Mouse (Mus musculus) cortical plate, adult 2 months (tissue): ENCODE data around the gene Vwce. TPM values are rescaled to one million over a fixed set of nuclear protein-coding genes. Genes with fewer than 3 reads are reported as not detected.

Experiments used
- H3K27ac ChIP-seq: fragments of 200-500 bp; 2 replicates; pipeline ENCODE4 v1.5.1; 2012; ENCODE audit warnings: low read length, control low read depth, inconsistent platforms; ENCODE audit not compliant: insufficient read depth
- H3K4me1 ChIP-seq: fragments of 200-500 bp; 2 replicates; pipeline ENCODE4 v1.6.1; 2011; ENCODE audit warnings: low read length; ENCODE audit not compliant: control insufficient read depth, insufficient read depth
- H3K4me3 ChIP-seq: fragments of 200-500 bp; 2 replicates; pipeline ENCODE4 v1.5.1; 2011; ENCODE audit warnings: mild to moderate bottlenecking, low read length, control low read depth; ENCODE audit not compliant: insufficient read depth
- CTCF ChIP-seq: fragments of 200-500 bp; IDR thresholded peaks from 2 replicates; pipeline ENCODE4 v1.5.1; 2011; ENCODE audit warnings: mild to moderate bottlenecking, control low read depth, low read length; ENCODE audit not compliant: insufficient read depth; ENCODE audit errors: extremely low read depth
- POLR2A ChIP-seq: fragments of 200-500 bp; IDR thresholded peaks from 2 replicates; pipeline ENCODE4 v1.6.1; 2011; ENCODE audit warnings: mild to moderate bottlenecking, low read length, control low read depth; ENCODE audit not compliant: insufficient read depth; ENCODE audit errors: extremely low read depth
- polyA plus RNA-seq: library from polyadenylated mRNA; depleted of rRNA; stranded (reverse); fragments of >200 nt; gene quantifications from 2 replicates; pipeline ENCODE4 v1.2.3, GENCODE M21; 2012; rRNA removed

Vwce gene
- polyA plus RNA-seq, 1 experiment, result 0.81 TPM

DNA sequence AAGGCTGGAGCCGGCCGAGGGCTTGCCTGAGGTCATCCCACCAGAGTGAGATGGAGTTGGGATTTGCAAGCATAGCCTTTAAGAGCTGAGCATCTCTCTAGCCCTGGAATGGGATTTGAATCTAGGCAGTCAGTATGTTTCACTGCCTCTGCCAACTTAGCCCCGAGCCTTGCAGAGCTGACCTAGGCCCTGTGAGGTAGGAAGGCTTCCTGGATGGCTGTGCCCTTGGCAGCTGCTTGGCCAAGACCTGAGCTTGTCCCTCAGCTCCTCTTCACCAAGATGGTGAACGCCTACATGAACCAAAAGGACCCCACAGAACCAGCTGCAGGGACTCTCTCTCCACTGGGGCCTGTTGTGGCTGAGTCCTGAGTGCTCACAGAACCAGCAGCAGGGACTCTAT is 76.7 kb downstream of the Vwce start:
- Histone ChIP-seq H3K4me3 (no peak overlapping the region), H3K27ac (no peak overlapping the region), H3K4me1 (peaks cover 6% of the 10 kb centered on the region; the same call in 1 of the 2 replicates)
- TF ChIP-seq POLR2A (no peak), CTCF (no peak)

- no peak for TF ChIP-seq POLR2A
- no peak for TF ChIP-seq CTCF
- Histone ChIP-seq H3K4me1 (peaks cover 6% of the 10 kb centered on the region; the same call in 1 of the 2 replicates), H3K27ac (no peak overlapping the region)
These were observed 78.2 kb downstream of the Vwce start for GRCm38 (mm10) chr19:10712194-10712593.

DNA sequence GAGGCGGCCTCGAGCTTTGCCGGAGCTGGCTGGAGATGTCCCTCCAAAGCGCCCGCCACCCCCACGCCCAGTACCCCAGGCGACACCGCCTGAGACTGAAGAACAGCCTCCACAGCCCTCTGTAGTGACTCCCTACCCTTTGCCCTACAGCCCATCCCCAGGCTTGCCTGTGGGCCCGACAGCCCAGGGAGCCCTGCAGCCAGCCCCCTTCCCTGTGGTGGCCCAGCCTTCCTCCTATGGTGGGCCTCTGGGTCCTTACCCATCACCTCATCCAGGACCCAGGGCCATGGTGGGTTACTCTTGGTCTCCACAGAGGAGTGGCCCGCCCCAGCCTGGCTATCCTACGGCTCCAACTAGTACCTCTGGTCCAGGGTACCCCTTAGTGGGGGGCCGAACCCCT is 78.6 kb downstream of the Vwce start:
- TF ChIP-seq POLR2A (no peak), CTCF (no peak)
- H3K27ac ChIP-seq, result no peak overlapping the region
- peaks cover 6% of the 10 kb centered on the region; the same call in 1 of the 2 replicates for H3K4me1 ChIP-seq
- no peak overlapping the region for H3K4me3 ChIP-seq

More at GRCm38 (mm10) chr19:10712194-10712593, 78.2 kb downstream of the Vwce start:
- H3K4me3 ChIP-seq, result no peak overlapping the region

DNA sequence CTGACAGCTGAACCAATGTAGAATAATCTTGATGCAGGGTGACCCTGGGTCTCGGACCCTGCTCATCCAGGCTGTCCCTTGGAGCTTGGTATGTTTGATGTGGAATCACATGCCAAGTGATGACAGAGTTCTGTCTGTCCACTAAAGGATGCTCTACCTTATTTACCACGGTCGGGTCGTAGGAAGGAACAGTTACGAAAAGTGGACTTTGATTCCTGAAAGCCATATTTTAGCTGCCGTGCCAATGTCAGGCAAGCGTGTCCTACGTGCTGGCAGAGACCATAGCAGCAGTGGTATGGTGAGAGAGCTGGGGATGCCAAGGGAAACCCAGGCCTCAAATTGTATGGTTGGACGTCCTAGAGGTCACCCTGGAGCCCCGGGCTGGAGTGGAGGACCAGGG is 79.5 kb downstream of the Vwce start:
- Histone ChIP-seq H3K4me1 (peaks cover 6% of the 10 kb centered on the region; the same call in 1 of the 2 replicates), H3K27ac (no peak overlapping the region), H3K4me3 (no peak overlapping the region)
- TF ChIP-seq POLR2A (no peak), CTCF (no peak)

DNA sequence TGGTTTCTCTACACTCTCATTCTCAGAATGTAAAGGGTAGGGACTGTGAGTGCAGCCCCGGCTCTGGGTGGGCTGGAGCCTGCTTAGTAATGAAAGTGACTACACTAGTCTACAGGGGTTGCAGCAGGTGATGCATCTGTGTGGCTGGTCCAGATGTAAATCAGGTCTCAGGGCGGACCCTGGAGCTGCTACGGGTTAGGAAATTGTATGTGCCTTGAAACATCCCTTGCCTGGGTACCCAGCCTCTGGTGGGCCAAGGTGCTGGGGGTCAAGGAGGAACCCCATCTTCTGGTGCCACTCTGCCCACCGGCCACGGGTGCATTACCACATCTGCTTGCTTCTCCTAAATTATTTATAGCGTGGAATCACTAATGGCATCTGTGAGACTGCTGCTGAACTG is 80.2 kb downstream of the Vwce start:
- peaks cover 6% of the 10 kb centered on the region; the same call in 1 of the 2 replicates for H3K4me1 ChIP-seq
- H3K27ac ChIP-seq, result no peak overlapping the region
- no peak overlapping the region for H3K4me3 ChIP-seq
- no peak for TF ChIP-seq CTCF
- TF ChIP-seq POLR2A, result no peak

GRCm38 (mm10) chr19:10714682-10715475 is 80.9 kb downstream of the Vwce start:
- no peak for TF ChIP-seq POLR2A
- peak; percentile 92 for TF ChIP-seq CTCF
- no peak overlapping the region for H3K4me3 ChIP-seq
- peaks cover 3% of the 10 kb centered on the region; the same call in 1 of the 2 replicates for H3K4me1 ChIP-seq

DNA sequence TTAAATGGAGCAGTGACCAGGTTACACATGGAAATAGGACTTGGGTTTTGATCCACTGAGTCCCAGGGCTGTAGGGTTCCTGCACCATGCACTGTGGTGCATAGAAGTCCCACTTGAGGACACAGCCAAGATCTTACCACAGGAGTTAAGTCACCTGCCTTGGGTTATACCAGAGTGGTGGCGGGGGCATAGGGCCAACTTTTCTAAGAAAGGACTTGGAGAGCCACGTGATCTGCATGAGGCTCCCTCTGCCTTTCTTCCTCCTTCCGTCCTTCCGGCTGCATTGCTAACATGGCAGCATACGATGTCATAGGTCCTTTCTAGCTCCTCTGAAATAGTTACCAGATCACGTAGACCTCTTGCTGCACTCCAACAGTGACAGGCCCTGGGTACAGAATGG is 81.5 kb downstream of the Vwce start:
- TF ChIP-seq CTCF (no peak), POLR2A (no peak)
- no peak overlapping the region for H3K27ac ChIP-seq
- no peak overlapping the region for H3K4me3 ChIP-seq
- peaks cover 1% of the 10 kb centered on the region; the same call in 1 of the 2 replicates for H3K4me1 ChIP-seq

More at GRCm38 (mm10) chr19:10714682-10715475, 80.9 kb downstream of the Vwce start:
- H3K27ac ChIP-seq, result no peak overlapping the region

Other genes starting within 250 kb of the Vwce start
- 213 and 252 TPM in 2 replicates for gene Syt7, start 245.1 kb upstream of the Vwce start, polyA plus RNA-seq
- gene Lrrc10b, start 176.7 kb upstream of the Vwce start, polyA plus RNA-seq, result 9.5 and 24.2 TPM in 2 replicates
- gene Ppp1r32, start 151.3 kb upstream of the Vwce start, polyA plus RNA-seq, result 1.4 and 2.5 TPM in 2 replicates
- gene Cpsf7, start 108.9 kb upstream of the Vwce start, polyA plus RNA-seq, result 79.6 and 83.0 TPM in 2 replicates
- 61.8 and 65.1 TPM in 2 replicates for gene Sdhaf2, start 108.1 kb upstream of the Vwce start, polyA plus RNA-seq
- 21.7 TPM in 2 replicates for gene Tmem216, start 78.0 kb upstream of the Vwce start, polyA plus RNA-seq
- gene Cyb561a3, start 57.0 kb upstream of the Vwce start, polyA plus RNA-seq, result 15.1 and 15.5 TPM in 2 replicates
- gene Tmem138, start 56.9 kb upstream of the Vwce start, polyA plus RNA-seq, result 19.1 and 20.1 TPM in 2 replicates
- 120 and 123 TPM in 2 replicates for gene Ddb1, start 28.9 kb upstream of the Vwce start, polyA plus RNA-seq
- gene Tkfc, start 28.6 kb upstream of the Vwce start, polyA plus RNA-seq, result 16.4 and 17.3 TPM in 2 replicates
- gene Pga5, start 43.9 kb downstream of the Vwce start, polyA plus RNA-seq, result not detected in 2 replicates
- 19.1 and 23.1 TPM in 2 replicates for gene Vps37c, start 54.5 kb downstream of the Vwce start, polyA plus RNA-seq
- gene Cd5, start 104.8 kb downstream of the Vwce start, polyA plus RNA-seq, result 0.08 TPM in 2 replicates
- 5.8 and 6.0 TPM in 2 replicates for gene Cd6, start 195.8 kb downstream of the Vwce start, polyA plus RNA-seq
- 1.3 and 2.3 TPM in 2 replicates for gene Slc15a3, start 205.5 kb downstream of the Vwce start, polyA plus RNA-seq
- gene Tmem132a, start 235.7 kb downstream of the Vwce start, polyA plus RNA-seq, result 200 and 216 TPM in 2 replicates
- gene Tmem109, start 247.8 kb downstream of the Vwce start, polyA plus RNA-seq, result 61.9 and 63.5 TPM in 2 replicates